Mouse (Mus musculus): ENCODE results near the gene Cish. TPM values are rescaled to one million over a fixed set of nuclear protein-coding genes. Genes with fewer than 3 reads are reported as not detected.

Gene Cish
- polyA plus RNA-seq, 1 experiment from 2014 or later = 4.9 TPM

DNA sequence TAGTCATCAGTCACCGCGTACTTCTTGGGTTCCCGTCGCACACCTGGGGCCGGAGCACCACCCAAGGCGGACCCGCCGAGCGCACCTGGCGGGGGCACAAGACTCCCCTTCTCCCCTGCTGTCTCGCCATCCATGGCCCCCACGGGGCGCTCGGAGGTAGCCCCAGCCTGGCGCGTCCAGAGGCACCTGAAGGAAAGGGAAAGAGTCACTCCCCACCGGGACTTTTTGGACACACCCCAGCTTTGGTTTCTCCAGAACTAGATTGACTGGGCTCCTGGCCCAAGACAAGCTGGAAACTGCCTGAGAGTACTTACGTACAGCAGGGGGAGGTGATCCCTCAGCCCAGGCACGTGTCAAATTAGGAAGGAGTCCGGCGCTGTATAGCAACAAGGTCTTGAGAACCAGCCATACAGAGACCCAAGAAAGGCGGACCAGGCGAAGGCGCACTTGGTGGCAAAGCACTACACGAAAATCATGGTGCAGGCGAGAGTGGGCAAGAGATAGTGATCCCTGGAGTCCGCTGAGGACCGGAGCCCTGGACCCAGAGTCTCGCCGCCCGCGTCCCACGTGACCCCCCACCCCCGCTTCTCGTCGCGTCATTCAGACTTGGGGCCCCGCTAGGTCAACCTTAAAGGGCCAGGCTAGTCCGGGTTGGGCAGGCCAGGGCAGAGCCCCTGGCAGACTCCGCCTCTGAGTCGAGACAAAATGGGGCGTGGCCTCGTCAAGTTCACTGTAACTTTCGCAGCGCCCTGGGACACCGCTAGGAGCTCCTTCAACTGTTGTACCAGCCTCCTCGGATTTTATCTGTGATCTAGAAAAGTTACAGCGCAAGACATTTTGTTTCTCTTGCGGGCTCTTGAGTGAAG, 6.4 kb upstream of the Cish start, which contains the start of gene Mapkapk3:
TSS of gene Mapkapk3 (minus strand) at position 667 of the 866 bp plus-strand sequence.
- Histone ChIP-seq H3K9me3 (replicated peaks; ENCODE audit: control insufficient read depth, low read length) (no peaks in the 10 kb centered on the region), H3K27ac (ENCODE audit: low read depth, low read length) (no peak within 1 kb of the TSS), H3K9ac (ENCODE audit: low read length) (peak within 1 kb of the TSS; percentile 10), H3K4me2 (ENCODE audit: low read length) (peak within 1 kb of the TSS; percentile 74), H3K4me3 (ENCODE audit: low read depth, low read length) (peak within 1 kb of the TSS; percentile 34), H3K4me1 (ENCODE audit: control insufficient read depth, insufficient read depth, low read length) (peaks cover 6% of the 10 kb centered on the region; the same call in 1 of the 2 replicates), H3K36me3 (ENCODE audit: control insufficient read depth, insufficient read depth, low read length) (no peaks in the 10 kb centered on the region), H3K27me3 (replicated peaks; ENCODE audit: control insufficient read depth, insufficient read depth, low read length) (peaks cover 3% of the 10 kb centered on the region)
- ATAC-seq = peak; percentile 65
- 3% methylated on average over 49 of the region's 49 CpGs for WGBS
- peak; percentile 77 for DNase-seq (ENCODE audit: low spot score)

DNA sequence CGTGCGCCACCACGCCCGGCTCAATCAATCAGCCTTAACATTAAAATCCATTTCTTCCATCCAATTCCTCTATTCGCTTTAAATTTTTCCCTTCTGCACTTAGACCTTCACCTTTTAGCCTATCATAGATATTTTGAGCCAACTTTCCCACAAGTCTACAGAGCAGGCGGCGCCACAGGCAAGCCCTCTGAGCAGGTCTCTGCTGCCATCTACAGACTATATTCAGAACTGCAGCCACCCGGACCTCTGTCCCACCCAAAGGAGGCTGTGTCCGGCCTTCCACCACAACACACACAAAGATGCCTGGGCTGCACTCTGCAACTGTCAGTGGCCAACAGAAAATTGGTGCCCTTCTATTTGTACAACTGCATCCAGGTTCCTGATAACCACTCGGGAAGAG, 4.9 kb upstream of the Cish start:
- Histone ChIP-seq H3K9ac (ENCODE audit: low read length) (no peak overlapping the region), H3K4me3 (ENCODE audit: low read depth, low read length) (no peak overlapping the region), H3K4me2 (ENCODE audit: low read length) (no peak overlapping the region), H3K9me3 (replicated peaks; ENCODE audit: control insufficient read depth, low read length) (no peaks in the 10 kb centered on the region), H3K4me1 (ENCODE audit: control insufficient read depth, insufficient read depth, low read length) (peaks cover 6% of the 10 kb centered on the region; the same call in 1 of the 2 replicates), H3K27ac (ENCODE audit: low read depth, low read length) (no peak overlapping the region), H3K27me3 (replicated peaks; ENCODE audit: control insufficient read depth, insufficient read depth, low read length) (peaks cover 5% of the 10 kb centered on the region), H3K36me3 (ENCODE audit: control insufficient read depth, insufficient read depth, low read length) (no peaks in the 10 kb centered on the region)
- ATAC-seq (peak; percentile 67), DNase-seq (ENCODE audit: low spot score) (peak; percentile 84)
- WGBS = 30% methylated on average over 10 of the region's 10 CpGs

GRCm38 (mm10) chr9:107294249-107294648, 1.6 kb upstream of the Cish start:
- 4% methylated on average over 6 of the region's 6 CpGs for WGBS
- ATAC-seq = no peak
- Histone ChIP-seq H3K9ac (ENCODE audit: low read length) (no peak overlapping the region), H3K4me2 (ENCODE audit: low read length) (no peak overlapping the region), H3K4me1 (ENCODE audit: control insufficient read depth, insufficient read depth, low read length) (peaks cover 13% of the 10 kb centered on the region), H3K4me3 (ENCODE audit: low read depth, low read length) (no peak overlapping the region), H3K27ac (ENCODE audit: low read depth, low read length) (no peak overlapping the region), H3K36me3 (ENCODE audit: control insufficient read depth, insufficient read depth, low read length) (no peaks in the 10 kb centered on the region), H3K9me3 (replicated peaks; ENCODE audit: control insufficient read depth, low read length) (no peaks in the 10 kb centered on the region), H3K27me3 (replicated peaks; ENCODE audit: control insufficient read depth, insufficient read depth, low read length) (0 out of 2 replicates have a peak, but pooled peaks cover 5% of the 10 kb centered on the region)
- peak; percentile 68 for DNase-seq (ENCODE audit: low spot score)

DNA sequence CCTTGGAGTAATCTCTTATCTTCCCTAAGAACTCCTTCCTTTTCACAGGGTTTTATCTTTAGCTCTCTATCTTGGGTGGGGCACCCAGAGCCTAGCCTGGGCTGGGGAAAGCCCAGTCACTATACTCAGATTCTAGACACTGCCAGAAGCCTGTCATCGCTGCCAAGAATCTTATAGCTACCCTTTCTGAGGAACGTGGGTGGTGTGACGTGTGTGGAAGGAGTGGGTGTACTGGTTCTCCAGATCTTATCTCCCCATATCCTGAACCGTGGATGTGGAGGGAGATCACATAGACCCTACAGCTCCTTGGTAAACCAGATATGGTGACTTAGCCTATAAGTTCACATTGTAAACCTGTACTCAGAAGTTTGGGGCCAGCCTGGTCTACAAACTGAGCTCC, 210 bp upstream of the Cish start:
- Histone ChIP-seq H3K36me3 (ENCODE audit: control insufficient read depth, insufficient read depth, low read length) (peaks cover under 1% of the 10 kb centered on the region; the same call in 1 of the 2 replicates), H3K27me3 (replicated peaks; ENCODE audit: control insufficient read depth, insufficient read depth, low read length) (0 out of 2 replicates have a peak, but pooled peaks cover 2% of the 10 kb centered on the region), H3K9ac (ENCODE audit: low read length) (no peak overlapping the region), H3K4me1 (ENCODE audit: control insufficient read depth, insufficient read depth, low read length) (peaks cover 10% of the 10 kb centered on the region), H3K9me3 (replicated peaks; ENCODE audit: control insufficient read depth, low read length) (no peaks in the 10 kb centered on the region), H3K4me2 (ENCODE audit: low read length) (no peak overlapping the region), H3K27ac (ENCODE audit: low read depth, low read length) (no peak overlapping the region), H3K4me3 (ENCODE audit: low read depth, low read length) (0 out of 2 replicates have a peak overlapping the region, but pooled peaks have one; percentile 77)
- ATAC-seq (no peak), DNase-seq (ENCODE audit: low spot score) (no peak)
- WGBS = 76% methylated on average over 4 of the region's 4 CpGs

- H3K36me3 ChIP-seq (ENCODE audit: control insufficient read depth, insufficient read depth, low read length) = peaks cover 5% of the 10 kb centered on the region
- H3K27me3 ChIP-seq (replicated peaks; ENCODE audit: control insufficient read depth, insufficient read depth, low read length) = 0 out of 2 replicates have a peak, but pooled peaks cover 2% of the 10 kb centered on the region
- ATAC-seq = no peak; the same call in 1 of the 2 replicates
- H3K4me3 ChIP-seq (ENCODE audit: low read depth, low read length) = peak overlapping the region; percentile 77
- no peak overlapping the region for H3K27ac ChIP-seq (ENCODE audit: low read depth, low read length)
- H3K4me2 ChIP-seq (ENCODE audit: low read length) = peak overlapping the region; percentile 94
- DNase-seq (ENCODE audit: low spot score) = no peak
- H3K9me3 ChIP-seq (replicated peaks; ENCODE audit: control insufficient read depth, low read length) = no peaks in the 10 kb centered on the region
- peaks cover 10% of the 10 kb centered on the region for H3K4me1 ChIP-seq (ENCODE audit: control insufficient read depth, insufficient read depth, low read length)
- WGBS = 6% methylated on average over 14 of the region's 14 CpGs
- H3K9ac ChIP-seq (ENCODE audit: low read length) = peak overlapping the region; percentile 13; the same call in 1 of the 2 replicates
These were observed 215 bp downstream of the Cish start for GRCm38 (mm10) chr9:107296041-107296440.

- peak overlapping the region; percentile 94 for H3K4me2 ChIP-seq (ENCODE audit: low read length)
- peaks cover 10% of the 10 kb centered on the region for H3K36me3 ChIP-seq (ENCODE audit: control insufficient read depth, insufficient read depth, low read length)
- H3K4me1 ChIP-seq (ENCODE audit: control insufficient read depth, insufficient read depth, low read length) = peaks cover 10% of the 10 kb centered on the region
- H3K9ac ChIP-seq (ENCODE audit: low read length) = peak overlapping the region; percentile 82
- no peaks in the 10 kb centered on the region for H3K9me3 ChIP-seq (replicated peaks; ENCODE audit: control insufficient read depth, low read length)
- 0 out of 2 replicates have a peak, but pooled peaks cover 2% of the 10 kb centered on the region for H3K27me3 ChIP-seq (replicated peaks; ENCODE audit: control insufficient read depth, insufficient read depth, low read length)
- peak overlapping the region; percentile 27; the same call in 1 of the 2 replicates for H3K27ac ChIP-seq (ENCODE audit: low read depth, low read length)
- peak overlapping the region; percentile 77 for H3K4me3 ChIP-seq (ENCODE audit: low read depth, low read length)
- WGBS = under 1% methylated on average over 31 of the region's 31 CpGs
- peak; percentile 98 for DNase-seq (ENCODE audit: low spot score)
- peak; percentile 99 for ATAC-seq
These were observed 707 bp downstream of the Cish start for GRCm38 (mm10) chr9:107296501-107296965.

DNA sequence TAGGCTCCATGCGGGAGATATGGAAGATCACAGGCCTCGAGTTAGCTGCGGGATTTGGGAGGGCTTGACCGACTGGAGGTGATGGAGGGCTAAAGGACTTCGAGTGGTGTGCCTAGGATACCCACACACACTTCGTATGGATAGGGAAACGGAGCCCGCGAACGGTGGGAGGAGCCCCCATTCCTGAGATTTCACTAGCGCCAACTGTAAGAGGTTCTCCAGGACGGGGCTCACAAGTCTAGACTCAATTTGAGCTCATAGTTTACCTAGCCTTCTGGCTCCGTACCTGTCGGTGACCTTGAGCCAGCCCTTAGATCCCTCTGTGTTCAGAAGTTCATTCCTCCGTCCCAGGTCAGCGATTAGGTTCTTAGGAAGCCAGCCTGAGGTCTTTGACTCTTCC, 1.2 kb downstream of the Cish start:
- Histone ChIP-seq H3K9ac (ENCODE audit: low read length) (peak overlapping the region; percentile 82), H3K4me1 (ENCODE audit: control insufficient read depth, insufficient read depth, low read length) (peaks cover 10% of the 10 kb centered on the region), H3K9me3 (replicated peaks; ENCODE audit: control insufficient read depth, low read length) (no peaks in the 10 kb centered on the region), H3K27ac (ENCODE audit: low read depth, low read length) (peak overlapping the region; percentile 27; the same call in 1 of the 2 replicates), H3K36me3 (ENCODE audit: control insufficient read depth, insufficient read depth, low read length) (peaks cover 14% of the 10 kb centered on the region), H3K27me3 (replicated peaks; ENCODE audit: control insufficient read depth, insufficient read depth, low read length) (0 out of 2 replicates have a peak, but pooled peaks cover 2% of the 10 kb centered on the region), H3K4me2 (ENCODE audit: low read length) (peak overlapping the region; percentile 94), H3K4me3 (ENCODE audit: low read depth, low read length) (peak overlapping the region; percentile 77)
- ATAC-seq (no peak), DNase-seq (ENCODE audit: low spot score) (no peak)
- WGBS = 15% methylated on average over 16 of the region's 16 CpGs

GRCm38 (mm10) chr9:107297658-107298057, 1.8 kb downstream of the Cish start:
- H3K9ac ChIP-seq (ENCODE audit: low read length) = peak overlapping the region; percentile 82
- DNase-seq (ENCODE audit: low spot score) = no peak
- H3K4me3 ChIP-seq (ENCODE audit: low read depth, low read length) = peak overlapping the region; percentile 77

More at GRCm38 (mm10) chr9:107297658-107298057, 1.8 kb downstream of the Cish start:
- peak overlapping the region; percentile 94 for H3K4me2 ChIP-seq (ENCODE audit: low read length)
- peaks cover 16% of the 10 kb centered on the region for H3K36me3 ChIP-seq (ENCODE audit: control insufficient read depth, insufficient read depth, low read length)
- peaks cover 10% of the 10 kb centered on the region for H3K4me1 ChIP-seq (ENCODE audit: control insufficient read depth, insufficient read depth, low read length)
- WGBS = 88% methylated on average over 4 of the region's 4 CpGs
- ATAC-seq = no peak
- no peaks in the 10 kb centered on the region for H3K9me3 ChIP-seq (replicated peaks; ENCODE audit: control insufficient read depth, low read length)
- 0 out of 2 replicates have a peak, but pooled peaks cover 2% of the 10 kb centered on the region for H3K27me3 ChIP-seq (replicated peaks; ENCODE audit: control insufficient read depth, insufficient read depth, low read length)
- no peak overlapping the region for H3K27ac ChIP-seq (ENCODE audit: low read depth, low read length)

Data from forebrain, embryonic 14.5 days (tissue).